Mouse (Mus musculus): Measurements from ENCODE around the gene Vcp.

Gene Vcp

GRCm38 (mm10) chr4:42972952-42973351, 27.4 kb downstream of the Vcp start:
- no peak for DNase-seq (ENCODE audit: low spot score in 2 of 2)

DNA sequence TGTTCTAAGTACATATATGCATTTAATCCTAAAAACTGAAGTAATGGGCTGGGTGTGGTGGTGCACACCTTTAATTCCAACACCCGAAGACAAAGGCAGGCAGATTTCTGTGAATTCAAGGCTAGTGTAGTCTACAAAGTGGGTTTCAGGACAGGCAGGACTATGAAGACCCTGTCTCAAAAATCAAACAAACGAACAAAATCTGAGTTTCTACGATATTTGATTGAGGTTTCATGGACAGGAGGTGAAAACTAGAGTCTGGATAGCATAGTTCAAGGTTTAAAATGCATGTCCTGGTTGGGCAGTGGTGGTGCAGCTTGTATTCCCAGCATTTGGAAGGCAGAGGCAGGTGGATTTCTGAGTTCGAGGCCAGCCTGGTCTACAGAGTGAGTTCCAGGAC, 31.0 kb downstream of the Vcp start, which contains the start of gene 1700022I11Rik:
Gene 1700022I11Rik (plus strand): TSS at position 301 of the 400 bp plus-strand sequence.
- DNase-seq (ENCODE audit: low spot score in 2 of 2), result no peak

GRCm38 (mm10) chr4:42965039-42965719, 35.1 kb downstream of the Vcp start:
- peak; percentile 47 to 64 for DNase-seq (ENCODE audit: low spot score in 2 of 2)

DNA sequence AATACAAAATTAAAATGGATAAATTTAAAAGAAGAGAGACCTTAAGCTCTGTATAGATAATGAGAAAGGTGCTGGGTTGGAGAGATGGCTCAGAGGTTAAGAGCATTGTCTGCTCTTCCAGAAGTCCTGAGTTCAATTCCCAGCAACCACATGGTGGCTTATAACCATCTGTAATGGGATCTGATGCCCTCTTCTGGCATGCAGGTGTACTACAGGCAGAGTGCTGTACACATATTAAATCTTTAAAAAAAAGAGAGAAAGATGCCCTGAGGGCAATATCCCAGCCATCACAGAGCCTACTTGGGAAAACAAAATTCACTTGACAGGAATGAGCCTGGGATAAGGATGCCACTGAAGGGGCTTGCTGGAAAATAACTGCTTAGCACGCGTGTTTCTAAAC, 36.8 kb downstream of the Vcp start:
- DNase-seq (ENCODE audit: low spot score in 2 of 2), result no peak

DNA sequence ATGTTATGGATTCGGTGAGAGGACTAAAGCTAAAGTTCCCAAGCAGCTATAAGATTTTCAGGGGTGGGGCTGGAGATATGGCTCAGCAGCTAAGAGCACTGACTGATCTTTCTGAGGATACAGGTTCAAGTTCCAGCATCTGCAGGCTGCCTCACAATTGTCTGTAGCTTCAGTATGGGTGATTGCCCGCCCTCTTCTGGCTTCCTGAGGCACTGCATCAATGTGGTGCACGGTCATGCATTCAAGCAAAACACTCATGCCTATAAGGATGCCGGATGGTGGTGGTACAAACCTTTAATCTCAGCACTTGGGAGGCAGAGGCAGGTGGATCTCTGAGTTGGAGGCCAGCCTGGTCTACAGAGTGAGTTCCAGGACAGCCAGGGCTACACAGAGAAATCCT, 38.7 kb downstream of the Vcp start:
- DNase-seq (ENCODE audit: low spot score in 2 of 2), result peak; percentile 44 to 53

DNA sequence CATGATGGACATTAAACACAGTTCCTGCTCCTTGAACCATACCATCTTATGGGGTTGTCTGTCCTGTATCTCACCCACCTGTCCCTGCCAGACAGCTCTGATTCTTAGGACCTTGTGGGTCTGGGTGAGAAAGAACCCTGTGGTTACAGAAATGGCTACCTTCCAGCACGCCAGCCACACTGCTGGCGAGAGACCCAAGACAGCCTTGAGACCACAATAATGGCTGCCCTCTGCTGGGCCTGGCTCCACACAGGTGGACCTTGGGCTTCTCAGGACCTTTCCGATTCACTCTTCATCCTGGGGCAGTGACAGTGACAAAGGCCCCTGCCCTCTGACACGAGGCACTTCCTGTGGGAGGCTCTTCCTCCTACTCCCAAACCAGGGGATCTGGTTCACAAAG, 40.9 kb downstream of the Vcp start:
- DNase-seq (ENCODE audit: low spot score in 2 of 2), result no peak

DNA sequence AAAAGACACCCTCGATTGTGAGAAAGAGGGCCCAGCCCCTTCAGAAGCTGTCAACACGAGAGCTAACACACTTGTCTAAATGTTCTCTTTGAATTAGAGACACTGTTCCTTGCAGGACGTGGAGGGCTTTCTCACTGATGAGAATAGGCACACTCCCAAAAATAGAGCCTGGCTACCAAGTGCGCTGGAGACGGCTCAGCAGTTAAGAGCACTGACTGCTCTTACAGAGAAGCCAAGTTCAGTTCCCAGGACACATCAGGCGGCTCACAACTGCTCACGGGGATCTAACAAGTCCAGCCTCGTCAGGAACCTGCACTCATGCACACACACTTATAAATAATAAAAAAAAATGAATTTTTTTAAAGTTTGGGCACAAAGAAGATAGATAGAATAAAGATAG, 41.4 kb downstream of the Vcp start:
- DNase-seq (ENCODE audit: low spot score in 2 of 2), result no peak

DNA sequence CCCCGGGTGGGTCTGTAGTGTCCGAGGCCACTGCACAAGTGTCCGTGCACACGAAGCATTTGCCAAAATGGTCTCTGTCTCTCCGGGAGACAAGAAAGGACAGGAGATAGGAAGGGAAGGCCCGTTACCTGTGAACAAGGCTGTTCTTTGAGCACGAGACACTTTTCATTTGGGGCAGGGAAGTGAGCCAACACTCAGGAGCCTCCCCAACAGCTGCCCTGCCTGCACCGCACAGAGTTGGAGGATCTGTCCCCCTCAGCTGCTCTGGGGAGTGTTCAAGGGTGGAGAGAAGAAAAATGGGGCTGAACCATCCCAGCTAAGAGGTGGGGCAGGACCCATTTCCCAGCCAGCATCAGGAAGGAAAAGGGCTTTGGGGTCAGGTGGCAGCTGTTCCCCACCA, 42.3 kb downstream of the Vcp start:
- no peak for DNase-seq (ENCODE audit: low spot score in 2 of 2)

- no peak for DNase-seq (ENCODE audit: low spot score in 2 of 2)
These were observed 43.0 kb downstream of the Vcp start for GRCm38 (mm10) chr4:42957306-42957705.

GRCm38 (mm10) chr4:42956581-42956980, 43.7 kb downstream of the Vcp start:
- DNase-seq (ENCODE audit: low spot score in 2 of 2), result no peak

DNA sequence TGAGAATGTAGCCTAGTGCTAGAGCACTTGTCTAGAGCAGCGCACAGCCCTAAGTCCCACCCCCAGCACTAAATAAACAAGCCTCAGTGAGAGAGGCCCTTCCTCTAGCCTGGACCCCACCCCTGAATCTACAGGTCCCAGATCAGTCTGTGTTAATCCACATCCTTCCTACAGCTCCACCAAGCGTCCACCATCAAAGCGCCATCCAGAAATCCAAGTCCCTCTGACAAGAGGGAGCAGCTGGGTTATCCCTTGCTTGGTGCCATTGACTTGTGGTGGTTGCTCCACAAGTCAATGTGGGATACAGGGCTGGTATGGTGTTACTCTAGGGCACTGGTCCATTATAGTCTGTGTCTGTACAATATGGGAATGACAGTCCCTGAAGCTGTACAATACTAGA, 45.1 kb downstream of the Vcp start:
- no peak for DNase-seq (ENCODE audit: low spot score in 2 of 2)

DNA sequence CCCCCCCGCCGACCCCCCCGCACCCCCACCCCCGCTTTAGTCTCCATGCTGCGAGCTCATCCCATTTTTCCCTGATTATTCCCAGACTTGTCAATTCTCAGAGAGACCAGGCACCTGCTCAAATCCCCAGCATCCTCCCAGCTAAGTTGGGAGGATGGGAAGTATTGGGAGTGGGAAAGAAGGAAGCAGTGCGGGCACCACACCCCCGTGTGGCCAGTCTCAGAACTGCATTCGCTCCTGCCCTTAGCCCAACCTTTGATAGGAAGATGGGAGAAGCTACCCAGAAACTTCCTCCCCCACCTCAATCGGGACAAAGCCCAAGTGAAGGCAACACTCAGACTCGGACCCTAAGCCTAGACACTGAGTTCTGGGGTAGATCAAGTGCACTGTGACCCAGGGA, 46.0 kb downstream of the Vcp start:
- no peak for DNase-seq (ENCODE audit: low spot score in 2 of 2)

DNA sequence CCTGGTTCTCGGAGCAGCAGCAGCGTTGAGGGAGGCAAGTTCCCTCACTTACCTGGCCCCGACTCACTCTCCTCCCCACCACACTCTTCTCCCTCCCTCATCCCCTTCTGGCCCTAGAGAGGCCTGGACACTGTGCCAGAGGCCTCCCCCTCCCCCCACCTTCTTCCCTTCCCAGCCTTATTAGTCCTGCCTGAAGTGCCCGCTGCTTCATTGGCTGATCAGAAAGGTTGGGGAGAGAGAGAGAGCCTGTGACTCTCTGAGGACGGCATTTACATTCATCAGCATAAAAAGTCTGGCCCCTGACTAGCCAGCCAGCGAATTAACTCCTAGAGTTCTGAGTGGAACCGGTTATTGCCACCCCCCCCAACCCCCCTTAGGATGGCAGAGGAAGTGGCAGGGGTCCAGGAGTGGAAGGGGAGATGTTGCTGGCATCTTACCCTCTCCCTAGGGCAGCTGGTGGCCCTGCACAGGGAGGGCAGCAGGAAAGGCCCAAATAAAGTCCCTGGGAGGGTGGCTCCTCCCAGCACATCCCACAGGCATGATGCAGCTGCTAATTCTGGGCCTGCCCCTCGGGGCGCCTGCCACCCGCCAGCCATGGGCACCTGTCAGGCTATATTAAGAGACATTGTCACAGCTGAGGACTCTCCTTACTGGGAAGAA, 46.7 kb downstream of the Vcp start:
- DNase-seq (ENCODE audit: low spot score in 2 of 2), result no peak

- DNase-seq (ENCODE audit: low spot score in 2 of 2), result no peak
These were observed 47.7 kb downstream of the Vcp start for GRCm38 (mm10) chr4:42952563-42952962.

- no peak for DNase-seq (ENCODE audit: low spot score in 2 of 2)
These were observed 48.8 kb downstream of the Vcp start for GRCm38 (mm10) chr4:42951206-42952195.

DNA sequence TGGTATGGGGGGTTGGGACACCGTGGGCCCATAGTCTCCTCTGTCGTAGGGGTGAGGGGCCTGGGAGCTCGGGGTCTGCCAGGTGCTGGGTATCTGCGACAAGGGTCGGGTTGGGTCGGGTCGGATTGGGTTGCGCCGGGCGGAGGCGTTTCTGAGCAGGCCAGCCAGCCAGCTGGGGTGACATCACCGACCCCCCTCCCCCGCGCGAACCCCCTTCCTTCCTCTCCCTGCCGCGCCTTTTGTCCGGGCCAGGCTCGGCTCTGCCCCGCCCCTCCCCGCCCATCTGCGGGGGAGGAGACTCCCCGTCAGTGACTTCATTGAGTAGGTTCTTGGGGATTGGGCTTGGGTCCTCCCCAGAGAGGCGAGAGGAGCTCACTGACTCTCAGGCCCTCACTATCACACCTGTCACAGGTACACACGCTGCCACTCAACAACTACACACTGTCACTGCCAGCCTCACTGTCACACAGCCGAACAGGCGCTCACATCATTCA, 50.2 kb downstream of the Vcp start:
- DNase-seq (ENCODE audit: low spot score in 2 of 2), result peak; percentile 80 to 87

DNA sequence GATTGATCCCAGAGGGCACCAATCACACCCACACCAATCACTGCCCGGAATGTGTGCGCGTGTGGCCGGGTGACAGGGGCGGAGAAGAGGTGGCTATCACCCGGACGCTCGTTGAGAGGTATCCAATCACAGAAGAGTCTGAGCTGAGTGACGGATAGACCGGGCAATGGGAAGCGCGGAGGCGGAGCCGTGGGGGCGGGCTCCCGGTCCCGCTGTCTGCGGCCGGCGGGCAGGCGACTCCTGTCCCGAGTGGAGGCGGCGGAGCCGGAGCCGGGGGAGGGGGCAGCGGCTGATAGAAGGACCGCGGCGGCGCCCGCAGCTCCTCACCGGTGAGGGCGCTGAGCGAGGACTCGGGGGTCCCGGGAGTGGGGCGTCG, 50.6 kb downstream of the Vcp start, which contains the start of gene Dnajb5:
Gene Dnajb5 (plus strand): TSS at position 139 of the 376 bp plus-strand sequence.
- peak; percentile 97 for DNase-seq (ENCODE audit: low spot score in 2 of 2)

GRCm38 (mm10) chr4:42949051-42949675, 51.1 kb downstream of the Vcp start:
- no peak for DNase-seq (ENCODE audit: low spot score in 2 of 2)

DNA sequence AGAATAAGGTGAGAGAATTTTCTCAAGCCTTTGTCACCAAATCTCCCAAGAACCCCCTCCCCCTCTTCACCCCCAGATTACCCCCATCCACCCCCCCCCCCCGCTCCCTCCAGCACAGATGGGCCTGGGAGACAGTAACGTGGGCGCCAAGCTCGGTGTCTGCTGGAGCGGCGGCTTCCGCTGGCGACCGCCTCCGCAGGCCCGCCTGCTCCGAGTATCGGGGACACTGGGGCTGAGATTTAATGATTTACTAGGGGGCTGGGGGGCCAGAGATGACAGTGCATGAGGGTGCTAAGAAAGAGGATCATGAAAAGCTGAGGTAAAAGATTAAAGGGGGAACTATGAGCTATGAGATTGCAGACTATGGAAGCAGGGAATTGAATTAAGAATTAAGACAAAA, 51.8 kb downstream of the Vcp start:
- DNase-seq (ENCODE audit: low spot score in 2 of 2), result no peak

DNA sequence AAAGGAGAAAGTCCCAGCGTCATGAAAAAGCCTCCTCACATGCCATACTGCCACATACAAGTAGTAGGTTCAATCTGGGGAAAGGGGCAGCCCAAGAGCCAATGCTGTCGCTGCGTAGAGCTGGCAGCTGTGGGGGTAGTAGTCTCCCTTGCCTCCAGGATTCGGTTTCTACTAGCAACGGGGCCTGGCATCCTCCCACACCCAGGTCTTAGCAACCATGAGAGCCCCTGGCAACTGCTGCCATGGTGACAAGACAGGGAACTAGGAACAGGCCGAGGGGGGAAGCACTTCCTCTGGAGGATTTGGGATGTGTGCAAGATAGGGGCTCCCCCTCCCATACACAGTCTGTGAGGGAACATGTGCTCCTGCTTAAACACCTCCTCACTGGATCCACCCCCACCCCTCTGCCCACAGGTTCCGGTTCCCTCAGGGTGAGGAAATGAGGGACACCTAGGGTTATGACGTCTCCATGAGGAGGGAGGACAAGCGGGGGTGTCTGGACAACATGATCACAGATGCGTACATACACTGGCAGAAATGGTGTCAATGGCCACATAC, 53.5 kb downstream of the Vcp start:
- no peak for DNase-seq (ENCODE audit: low spot score in 2 of 2)

- DNase-seq (ENCODE audit: low spot score in 2 of 2), result no peak
These were observed 54.4 kb downstream of the Vcp start for GRCm38 (mm10) chr4:42945952-42946351.

Data from natural killer cell, adult 2 months (primary cell).